Mouse (Mus musculus) kidney, embryonic 15.5 days (tissue): ENCODE measurements around the gene Oxct1. TPM values are rescaled to one million over a fixed set of nuclear protein-coding genes. Genes with fewer than 3 reads are reported as not detected.

Source experiments
- ATAC-seq: fragments of 200-750 bp; cut with Nextera tagmentation; replicated peaks from 2 replicates; pipeline ENCODE4 v1.8.0; 2017; ENCODE audit warnings: moderate TSS enrichment; ENCODE audit not compliant: low FRiP score
- H3K27ac ChIP-seq: fragments of 300-500 bp; sonication (generic); 2 replicates; pipeline ENCODE4 v1.5.1; 2015; ENCODE audit warnings: mild to moderate bottlenecking, inconsistent platforms
- H3K27me3 ChIP-seq: fragments of 300-500 bp; sonication (generic); 2 replicates; pipeline ENCODE4 v1.6.1; 2015; ENCODE audit warnings: inconsistent platforms
- H3K36me3 ChIP-seq: fragments of 300-500 bp; sonication (generic); 2 replicates; pipeline ENCODE4 v1.6.1; 2015; ENCODE audit warnings: inconsistent platforms
- H3K4me1 ChIP-seq: fragments of 300-500 bp; sonication (generic); 2 replicates; pipeline ENCODE4 v1.6.1; 2015; ENCODE audit warnings: inconsistent platforms
- H3K4me2 ChIP-seq: fragments of 300-500 bp; sonication (generic); 2 replicates; pipeline ENCODE4 v1.6.1; 2015; ENCODE audit warnings: moderate library complexity, mild to moderate bottlenecking, inconsistent platforms
- H3K4me3 ChIP-seq: fragments of 300-500 bp; sonication (generic); replicated peaks from 2 replicates; pipeline ENCODE4 v1.5.1; 2015; ENCODE audit warnings: mild to moderate bottlenecking, inconsistent platforms
- H3K9ac ChIP-seq: fragments of 300-500 bp; sonication (generic); 2 replicates; pipeline ENCODE4 v1.6.1; 2015; ENCODE audit warnings: mild to moderate bottlenecking, inconsistent platforms
- H3K9me3 ChIP-seq: fragments of 300-500 bp; sonication (generic); replicated peaks from 2 replicates; pipeline ENCODE4 v1.6.1; 2016; ENCODE audit warnings: inconsistent platforms
- WGBS: fragments of 180-500 bp; shearing (Covaris S2); methylation state at CpG from one replicate; pipeline ENCODE4 v1.1.7; 2015; ENCODE audit warnings: mixed read lengths; 5-methylcytosine and 5-hydroxymethylcytosine counted together
- polyA plus RNA-seq: library from polyadenylated mRNA; unstranded; fragments of >200 nt; fragmentation: Nextera tagmentation; extraction: Ambion mirVana; gene quantifications from 2 replicates; pipeline ENCODE4 v1.2.1, GENCODE M21; 2015

The Oxct1 gene
- polyA plus RNA-seq, 1 experiment from 2014 or later, result 296 TPM

DNA sequence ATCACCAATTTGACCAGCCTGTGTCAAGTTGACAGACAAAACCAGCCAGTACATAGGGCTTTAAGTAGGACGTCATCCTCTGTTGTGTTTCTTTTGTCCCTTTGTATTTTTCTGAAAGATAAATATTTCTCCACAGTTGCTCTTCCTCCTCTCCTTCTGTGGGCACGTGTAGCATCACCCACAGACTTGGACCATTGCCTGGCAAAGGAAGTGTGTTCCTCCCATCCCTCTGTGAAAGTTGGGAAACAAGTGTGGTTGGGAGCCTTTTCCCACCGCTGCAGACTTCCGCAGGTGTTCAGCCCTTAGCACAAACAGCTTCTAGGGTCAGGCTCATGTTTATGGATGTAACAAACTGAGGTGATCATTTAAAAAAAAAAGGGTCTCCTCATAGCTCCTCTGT lies 61.3 kb downstream of the Oxct1 start:
- no peaks in the 10 kb centered on the region for H3K9me3 ChIP-seq
- H3K27me3 ChIP-seq, result no peaks in the 10 kb centered on the region
- no peak overlapping the region for H3K4me2 ChIP-seq
- no peak overlapping the region for H3K9ac ChIP-seq
- no peaks in the 10 kb centered on the region for H3K4me1 ChIP-seq
- peaks cover 18% of the 10 kb centered on the region for H3K36me3 ChIP-seq
- H3K4me3 ChIP-seq, result no peak overlapping the region
- ATAC-seq, result no peak
- 82% methylated on average over 4 of the region's 4 CpGs for WGBS
- no peak overlapping the region for H3K27ac ChIP-seq

GRCm38 (mm10) chr15:4087914-4088313 lies 61.7 kb downstream of the Oxct1 start:
- Histone ChIP-seq H3K36me3 (peaks cover 22% of the 10 kb centered on the region), H3K4me3 (no peak overlapping the region), H3K9me3 (no peaks in the 10 kb centered on the region), H3K4me2 (no peak overlapping the region), H3K27ac (no peak overlapping the region), H3K4me1 (no peaks in the 10 kb centered on the region), H3K27me3 (no peaks in the 10 kb centered on the region), H3K9ac (no peak overlapping the region)
- no peak for ATAC-seq
- 75% methylated on average over 7 of the region's 7 CpGs for WGBS

GRCm38 (mm10) chr15:4090601-4091000 lies 64.4 kb downstream of the Oxct1 start:
- Histone ChIP-seq H3K36me3 (peaks cover 34% of the 10 kb centered on the region), H3K4me2 (no peak overlapping the region), H3K9ac (no peak overlapping the region), H3K27me3 (no peaks in the 10 kb centered on the region), H3K4me1 (no peaks in the 10 kb centered on the region), H3K9me3 (no peaks in the 10 kb centered on the region), H3K4me3 (no peak overlapping the region), H3K27ac (no peak overlapping the region)
- no peak for ATAC-seq
- WGBS, result 79% methylated on average over 3 of the region's 3 CpGs

DNA sequence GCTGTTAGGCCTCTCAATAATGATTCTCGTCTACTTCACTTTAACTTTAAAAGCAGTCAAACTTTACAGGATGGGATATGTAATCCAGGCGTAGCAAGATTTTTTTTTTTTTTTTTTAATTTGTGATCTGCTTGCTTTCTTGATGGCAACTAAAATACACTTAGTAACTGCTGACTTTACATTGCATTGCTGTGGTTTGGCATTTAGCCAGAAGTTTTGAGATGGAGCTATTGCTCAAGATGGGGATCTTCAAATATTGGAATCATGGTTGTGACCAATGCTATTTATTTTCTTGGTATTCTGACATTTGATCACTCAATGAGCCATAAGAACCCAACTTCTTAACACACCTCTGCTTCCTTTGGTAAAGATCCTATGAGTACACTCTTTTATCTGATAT lies 66.4 kb downstream of the Oxct1 start:
- no peak for ATAC-seq
- WGBS, result 84% methylated on average over 2 of the region's 2 CpGs
- Histone ChIP-seq H3K9me3 (no peaks in the 10 kb centered on the region), H3K4me2 (no peak overlapping the region), H3K9ac (no peak overlapping the region), H3K4me1 (no peaks in the 10 kb centered on the region), H3K27me3 (no peaks in the 10 kb centered on the region), H3K36me3 (peaks cover 51% of the 10 kb centered on the region), H3K4me3 (no peak overlapping the region), H3K27ac (no peak overlapping the region)

GRCm38 (mm10) chr15:4100341-4100921 lies 74.2 kb downstream of the Oxct1 start:
- Histone ChIP-seq H3K9ac (no peak overlapping the region), H3K4me1 (0 out of 2 replicates have a peak, but pooled peaks cover 5% of the 10 kb centered on the region), H3K4me3 (no peak overlapping the region), H3K36me3 (peaks cover 69% of the 10 kb centered on the region), H3K27me3 (no peaks in the 10 kb centered on the region), H3K27ac (no peak overlapping the region), H3K4me2 (no peak overlapping the region), H3K9me3 (no peaks in the 10 kb centered on the region)
- WGBS, result 90% methylated on average over 10 of the region's 10 CpGs
- no peak for ATAC-seq

DNA sequence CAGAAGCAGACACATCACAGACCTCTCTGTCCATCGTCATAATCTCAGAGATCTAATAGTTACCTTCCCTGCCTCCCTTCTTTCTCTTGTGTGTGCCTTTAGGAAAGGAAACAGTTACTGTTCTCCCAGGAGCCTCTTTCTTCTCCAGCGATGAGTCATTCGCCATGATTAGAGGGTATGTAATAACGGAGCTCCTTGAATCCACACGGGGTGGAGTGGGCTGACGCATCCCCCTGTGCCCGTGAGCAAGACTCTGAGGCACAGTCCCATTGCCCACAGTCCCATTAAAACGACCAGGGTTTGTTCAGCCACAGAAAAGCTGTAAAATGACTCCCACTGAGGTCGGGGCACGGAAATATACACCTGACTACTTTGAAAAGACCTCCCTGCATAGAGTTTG lies 74.8 kb downstream of the Oxct1 start:
- Histone ChIP-seq H3K27ac (no peak overlapping the region), H3K27me3 (no peaks in the 10 kb centered on the region), H3K9me3 (no peaks in the 10 kb centered on the region), H3K4me2 (no peak overlapping the region), H3K9ac (no peak overlapping the region), H3K4me3 (no peak overlapping the region), H3K36me3 (peaks cover 65% of the 10 kb centered on the region), H3K4me1 (0 out of 2 replicates have a peak, but pooled peaks cover 5% of the 10 kb centered on the region)
- WGBS, result 68% methylated on average over 10 of the region's 10 CpGs
- ATAC-seq, result no peak

- Histone ChIP-seq H3K4me1 (0 out of 2 replicates have a peak, but pooled peaks cover 5% of the 10 kb centered on the region), H3K9ac (no peak overlapping the region), H3K27me3 (no peaks in the 10 kb centered on the region), H3K9me3 (no peaks in the 10 kb centered on the region), H3K36me3 (peaks cover 35% of the 10 kb centered on the region), H3K4me3 (no peak overlapping the region), H3K4me2 (no peak overlapping the region), H3K27ac (no peak overlapping the region)
- no peak for ATAC-seq
- WGBS, result 76% methylated on average over 12 of the region's 12 CpGs
Observed at GRCm38 (mm10) chr15:4104319-4104718, 78.1 kb downstream of the Oxct1 start.

GRCm38 (mm10) chr15:4105498-4105897 lies 79.3 kb downstream of the Oxct1 start:
- no peak for ATAC-seq
- Histone ChIP-seq H3K4me3 (no peak overlapping the region), H3K27me3 (no peaks in the 10 kb centered on the region), H3K9ac (no peak overlapping the region), H3K36me3 (peaks cover 29% of the 10 kb centered on the region), H3K27ac (no peak overlapping the region), H3K4me1 (0 out of 2 replicates have a peak, but pooled peaks cover 5% of the 10 kb centered on the region), H3K9me3 (no peaks in the 10 kb centered on the region), H3K4me2 (no peak overlapping the region)
- 58% methylated on average over 4 of the region's 4 CpGs for WGBS

DNA sequence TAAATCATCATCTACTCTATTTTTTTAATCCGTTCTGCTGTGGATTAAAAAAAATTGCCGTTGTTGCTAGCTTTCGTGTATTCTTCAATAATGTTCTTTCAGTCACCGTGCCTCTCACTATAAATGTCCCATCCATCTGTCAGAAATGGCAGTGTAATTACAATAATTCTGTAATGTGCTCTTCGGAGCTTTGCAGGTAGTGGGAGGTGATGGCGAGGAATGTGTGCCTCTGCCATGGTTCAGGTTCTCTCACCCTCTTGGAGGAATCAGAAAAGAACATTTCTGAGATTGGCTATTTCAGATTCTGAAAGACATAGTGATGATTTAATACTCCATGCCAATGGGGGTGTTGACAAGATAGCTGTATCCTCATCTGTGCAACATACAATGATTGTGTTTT lies 93.8 kb downstream of the Oxct1 start:
- H3K4me3 ChIP-seq, result no peak overlapping the region
- no peak overlapping the region for H3K4me2 ChIP-seq
- no peaks in the 10 kb centered on the region for H3K4me1 ChIP-seq
- no peaks in the 10 kb centered on the region for H3K9me3 ChIP-seq
- peaks cover 7% of the 10 kb centered on the region for H3K36me3 ChIP-seq
- H3K27ac ChIP-seq, result no peak overlapping the region
- no peak overlapping the region for H3K9ac ChIP-seq
- ATAC-seq, result no peak
- no peaks in the 10 kb centered on the region for H3K27me3 ChIP-seq
- WGBS, result 94% methylated on average over 6 of the region's 6 CpGs

- no peak for ATAC-seq
- 47% methylated on average over 3 of the region's 3 CpGs for WGBS
- H3K27me3 ChIP-seq, result no peaks in the 10 kb centered on the region
- no peak overlapping the region for H3K4me3 ChIP-seq
- no peak overlapping the region for H3K27ac ChIP-seq
- no peaks in the 10 kb centered on the region for H3K4me1 ChIP-seq
- no peak overlapping the region for H3K9ac ChIP-seq
- H3K36me3 ChIP-seq, result peaks cover 23% of the 10 kb centered on the region
- H3K9me3 ChIP-seq, result no peaks in the 10 kb centered on the region
- H3K4me2 ChIP-seq, result no peak overlapping the region
Observed at GRCm38 (mm10) chr15:4124648-4125047, 98.5 kb downstream of the Oxct1 start.

DNA sequence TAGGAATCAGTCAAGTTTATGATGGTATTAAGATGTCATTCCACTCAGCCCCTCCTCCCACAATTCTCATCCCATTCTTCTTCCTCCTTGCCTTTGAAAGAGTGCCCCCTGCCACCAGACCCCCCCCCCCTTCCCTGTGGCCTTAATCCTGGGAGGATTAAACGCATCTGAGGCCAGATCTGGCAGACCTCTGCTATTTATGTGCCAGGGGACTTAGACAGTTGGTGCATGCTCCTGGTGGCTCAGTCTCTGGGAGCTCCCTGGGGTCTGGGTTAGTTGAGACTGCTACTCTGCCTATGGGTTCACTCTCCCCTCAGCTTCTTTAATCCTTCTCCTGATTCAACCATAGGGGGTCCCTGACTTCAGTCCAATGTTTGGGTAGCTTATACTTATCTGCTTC lies 112.3 kb downstream of the Oxct1 start:
- WGBS, result 47% methylated on average over 1 of the region's 1 CpGs
- H3K9me3 ChIP-seq, result no peaks in the 10 kb centered on the region
- no peak overlapping the region for H3K27ac ChIP-seq
- no peak overlapping the region for H3K4me2 ChIP-seq
- H3K36me3 ChIP-seq, result peaks cover 36% of the 10 kb centered on the region
- no peak overlapping the region for H3K4me3 ChIP-seq
- no peaks in the 10 kb centered on the region for H3K27me3 ChIP-seq
- H3K9ac ChIP-seq, result no peak overlapping the region
- H3K4me1 ChIP-seq, result no peaks in the 10 kb centered on the region
- ATAC-seq, result no peak

- no peak overlapping the region for H3K27ac ChIP-seq
- WGBS, result 84% methylated on average over 12 of the region's 12 CpGs
- no peaks in the 10 kb centered on the region for H3K9me3 ChIP-seq
- no peak overlapping the region for H3K9ac ChIP-seq
- peaks cover 39% of the 10 kb centered on the region for H3K36me3 ChIP-seq
- H3K4me3 ChIP-seq, result no peak overlapping the region
- no peak for ATAC-seq
- no peaks in the 10 kb centered on the region for H3K4me1 ChIP-seq
- H3K27me3 ChIP-seq, result no peaks in the 10 kb centered on the region
- no peak overlapping the region for H3K4me2 ChIP-seq
Observed at GRCm38 (mm10) chr15:4139516-4139915, 113.3 kb downstream of the Oxct1 start.

GRCm38 (mm10) chr15:4145352-4145751 lies 119.2 kb downstream of the Oxct1 start:
- Histone ChIP-seq H3K36me3 (peaks cover 39% of the 10 kb centered on the region), H3K4me2 (no peak overlapping the region), H3K27ac (no peak overlapping the region), H3K9me3 (no peaks in the 10 kb centered on the region), H3K4me1 (no peaks in the 10 kb centered on the region), H3K9ac (no peak overlapping the region), H3K27me3 (no peaks in the 10 kb centered on the region), H3K4me3 (no peak overlapping the region)
- 86% methylated on average over 5 of the region's 5 CpGs for WGBS
- no peak for ATAC-seq
